Mouse (Mus musculus) megakaryocyte, embryonic 14.5 days (primary cell): Measurements from ENCODE around the gene Gm266.

Experiments
- FLI1 ChIP-seq: IDR thresholded peaks from 2 replicates; pipeline ENCODE4 v1.6.1; 2012; ENCODE audit warnings: low read length, inconsistent platforms, mixed read lengths
- GATA1 ChIP-seq: IDR thresholded peaks from 3 replicates; pipeline ENCODE4 v1.6.1; 2012; ENCODE audit warnings: mixed read lengths, low read length, inconsistent platforms, borderline replicate concordance

DNA sequence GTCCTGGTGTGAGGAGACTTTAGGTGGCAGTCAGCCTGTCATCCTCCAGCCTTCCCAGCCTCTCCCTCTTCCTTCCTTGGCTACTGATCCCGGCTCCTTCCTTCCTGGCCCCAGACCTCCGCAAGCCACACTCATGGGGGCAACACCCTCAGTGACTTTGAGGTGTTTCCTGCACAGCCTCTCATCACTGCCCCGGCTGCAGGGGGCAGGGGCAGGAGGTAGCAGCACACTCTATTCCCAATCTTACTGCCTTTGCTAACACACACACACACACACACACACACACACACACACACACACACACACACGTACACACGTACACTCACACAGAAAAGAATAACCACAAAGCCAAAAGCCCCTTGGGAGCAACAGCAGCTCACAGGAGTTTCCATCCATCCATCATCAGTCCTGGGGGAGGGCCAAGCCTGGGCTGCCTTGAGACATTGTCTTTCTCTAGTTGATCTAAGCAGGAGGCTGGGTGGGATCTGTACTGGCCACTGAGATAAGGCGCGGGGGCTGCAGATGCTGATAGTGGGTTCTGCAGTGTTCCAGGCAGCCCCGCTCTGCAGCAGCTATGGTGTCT is 50.8 kb downstream of the Gm266 start:
- TF ChIP-seq GATA1 (no peak), FLI1 (no peak)
